Mouse (Mus musculus): ENCODE measurements around the gene Spata31d1b.
"Not testable (repeated sequence)": the region's sequence is repeated elsewhere in the genome, so short reads cannot be mapped to it uniquely, and the experiment has no call there.

Spata31d1b gene

DNA sequence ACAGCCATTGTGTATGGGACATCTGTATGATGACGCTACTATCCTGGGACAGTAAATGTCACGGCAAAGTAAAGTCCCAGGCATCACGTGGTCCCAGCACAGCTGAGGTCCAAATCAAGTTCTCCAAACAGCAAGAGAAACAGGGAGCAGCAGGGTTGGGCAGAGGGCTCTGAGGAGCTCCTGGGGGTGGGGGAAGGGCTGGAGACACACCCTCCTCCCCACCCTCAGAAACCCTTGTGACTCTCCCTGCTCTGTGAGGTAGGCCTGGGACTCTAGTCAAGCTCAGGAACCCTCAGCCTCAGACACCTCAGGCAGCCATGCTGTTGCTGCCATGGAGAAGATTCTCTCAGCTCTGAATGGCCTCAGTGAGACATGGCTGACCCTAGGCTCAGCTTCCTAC, at the start of gene Spata31d1b:
Gene Spata31d1b, plus strand, starts transcription at position 301 of the 400 bp plus-strand sequence.
- DNase-seq: not testable (repeated sequence)

DNA sequence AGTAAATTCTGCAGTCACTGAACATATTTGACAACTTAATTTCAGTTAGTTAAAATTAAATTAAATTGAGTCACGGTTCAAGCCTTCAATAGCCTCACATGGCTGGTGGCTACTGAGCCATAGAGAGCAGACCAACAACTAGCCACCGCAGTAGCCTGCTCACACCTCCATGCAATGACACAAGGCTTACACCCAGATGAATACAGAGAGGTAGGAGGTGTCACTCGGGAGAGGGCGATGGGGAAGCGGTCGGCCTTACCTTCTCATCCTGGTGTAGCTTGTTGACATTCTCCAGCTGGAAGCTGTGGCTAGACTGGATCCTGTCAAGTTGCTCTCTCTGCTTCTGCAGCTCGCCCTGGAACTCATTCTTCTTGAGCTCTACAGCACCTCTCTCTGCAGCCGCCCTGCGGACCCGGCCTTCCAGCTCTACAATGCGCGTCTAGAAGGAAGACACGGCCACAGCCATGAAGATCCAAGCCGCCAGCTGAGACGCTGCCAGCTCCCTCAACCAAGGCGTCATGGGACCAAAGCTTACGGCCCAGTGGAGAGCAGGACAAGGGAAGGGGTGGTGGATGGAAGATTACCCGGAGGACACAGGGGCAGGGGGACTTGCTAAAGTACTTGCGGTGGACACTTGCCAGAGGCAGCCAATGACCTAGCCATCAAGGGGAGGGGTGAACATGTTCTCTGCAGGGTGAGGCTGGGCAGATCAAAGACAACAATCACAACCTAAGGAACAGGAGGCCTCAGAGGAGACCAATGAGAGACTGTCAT, 48.0 kb upstream of the Spata31d1b start:
- no peak for DNase-seq

DNA sequence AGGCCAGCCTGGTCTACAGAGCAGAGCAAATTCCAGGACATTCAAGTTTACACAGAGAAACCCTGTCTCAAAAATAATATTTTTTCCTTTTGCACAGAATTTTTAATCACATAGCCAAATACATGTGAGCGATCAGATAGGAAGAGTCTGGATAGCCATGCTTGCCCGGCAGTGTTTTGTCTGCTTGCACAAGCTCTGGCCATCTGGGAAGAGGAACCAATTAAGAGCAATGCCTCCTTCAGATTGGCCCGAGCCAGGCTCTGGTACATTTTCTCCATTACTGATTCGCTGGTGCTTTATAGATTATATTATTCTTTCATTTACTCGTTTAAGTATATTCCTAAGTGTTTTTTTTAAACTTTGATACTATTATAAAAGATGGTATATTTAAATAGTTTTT, 44.3 kb upstream of the Spata31d1b start:
- DNase-seq: no peak

DNA sequence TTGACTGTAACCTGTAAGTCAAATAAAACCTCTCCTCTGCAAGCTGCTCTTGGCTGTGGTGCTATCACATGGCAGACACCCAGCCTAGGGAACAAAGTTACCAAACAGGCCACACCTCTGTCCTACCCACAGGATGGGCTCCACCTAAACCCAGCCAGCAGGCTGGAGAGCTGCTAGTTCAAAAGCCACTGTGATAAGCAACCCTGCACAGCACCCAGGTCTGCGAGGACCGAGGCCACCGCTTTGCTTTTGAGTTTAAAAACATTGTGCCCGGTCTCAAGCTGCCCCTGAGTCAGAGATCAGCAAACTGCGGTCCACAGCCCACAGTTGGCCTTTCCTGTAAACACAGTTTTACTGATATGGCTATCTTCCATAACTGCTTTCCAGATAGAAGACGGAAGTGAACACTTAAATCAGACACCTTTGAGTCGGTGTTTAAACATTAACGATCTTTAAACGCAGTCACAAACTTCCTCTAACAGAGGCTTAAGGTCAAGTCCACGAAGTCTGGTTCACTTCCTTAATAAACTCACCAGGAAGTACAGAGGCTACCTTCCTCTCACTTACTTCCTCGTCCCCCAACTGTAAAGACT, 43.5 kb upstream of the Spata31d1b start:
- DNase-seq: peak; percentile 63 to 71

DNA sequence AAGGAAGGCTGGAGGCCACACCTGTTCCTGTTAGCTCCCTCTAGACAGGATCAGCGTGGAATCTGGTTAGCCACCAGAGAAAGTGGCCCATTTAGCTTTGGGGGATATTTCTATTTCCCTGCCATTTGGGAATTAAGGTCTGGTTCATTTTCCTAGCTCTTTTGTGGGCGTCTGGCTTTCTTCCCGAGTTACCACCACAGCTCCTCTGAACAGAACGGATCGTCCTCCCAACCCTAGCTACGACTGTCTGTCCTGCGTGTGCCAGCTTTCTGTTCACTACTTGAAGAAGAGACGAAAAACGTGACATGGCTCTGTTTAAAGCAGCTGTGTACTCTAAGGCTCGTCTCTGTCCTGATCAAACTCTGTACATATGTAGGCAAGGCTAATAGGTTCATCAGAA, 42.1 kb upstream of the Spata31d1b start:
- no peak for DNase-seq

DNA sequence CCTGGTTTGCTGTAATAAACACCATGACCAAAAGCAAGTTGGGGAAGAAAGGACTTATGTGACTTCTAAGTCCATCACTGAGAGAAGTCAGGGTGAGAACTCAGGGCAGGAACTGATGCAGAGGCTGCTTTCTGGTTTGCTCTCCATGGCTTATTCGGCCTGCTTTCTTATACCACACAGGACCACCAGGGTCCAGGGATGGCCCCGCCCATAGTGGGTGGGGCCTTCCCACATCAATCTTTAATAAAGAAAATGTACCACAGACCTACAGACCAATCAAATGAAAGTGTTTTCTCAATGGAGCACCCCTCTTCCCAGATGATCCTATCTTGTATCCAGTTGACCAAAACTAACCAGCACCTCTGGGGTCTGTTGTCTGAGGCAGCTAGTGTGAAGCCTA, 40.6 kb upstream of the Spata31d1b start:
- no peak for DNase-seq

DNA sequence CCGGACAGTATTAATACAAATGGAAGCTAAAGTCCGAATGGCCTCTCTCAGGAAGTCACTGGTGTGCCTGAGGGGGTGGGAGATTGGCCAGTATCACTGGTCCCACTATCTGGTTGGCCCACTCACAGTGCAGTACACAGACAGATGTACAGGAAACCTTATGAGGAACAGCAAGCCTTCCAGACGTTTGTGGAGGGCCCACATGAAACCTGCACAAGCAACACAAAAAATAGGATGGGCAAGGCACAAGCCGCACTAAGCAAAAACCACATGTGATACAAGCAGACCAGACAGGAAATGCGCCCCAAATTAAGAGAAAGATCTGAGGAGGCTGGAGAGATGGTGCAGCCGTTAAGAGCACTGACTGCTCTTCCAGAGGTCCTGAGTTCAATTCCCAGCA, 39.8 kb upstream of the Spata31d1b start:
- no peak for DNase-seq

DNA sequence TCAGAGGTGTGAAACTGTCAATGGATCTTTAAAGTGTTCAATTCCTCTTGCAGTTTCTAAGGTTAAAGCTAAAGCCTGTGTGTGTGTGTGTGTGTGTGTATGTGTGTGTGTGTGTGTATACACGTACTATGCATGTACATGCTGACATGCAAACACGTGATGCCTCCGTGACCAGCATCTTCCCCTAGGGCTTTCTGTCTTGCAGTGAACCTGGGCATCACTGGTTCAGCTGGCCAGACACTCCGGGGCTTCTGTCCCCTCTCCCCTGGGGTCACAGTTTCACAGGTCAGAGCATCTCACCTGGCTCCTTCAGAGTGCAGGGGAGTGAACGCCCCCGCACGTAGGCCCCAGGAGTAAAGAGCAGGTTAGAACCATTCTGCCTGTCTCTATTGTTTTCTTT, 38.5 kb upstream of the Spata31d1b start:
- DNase-seq: no peak

DNA sequence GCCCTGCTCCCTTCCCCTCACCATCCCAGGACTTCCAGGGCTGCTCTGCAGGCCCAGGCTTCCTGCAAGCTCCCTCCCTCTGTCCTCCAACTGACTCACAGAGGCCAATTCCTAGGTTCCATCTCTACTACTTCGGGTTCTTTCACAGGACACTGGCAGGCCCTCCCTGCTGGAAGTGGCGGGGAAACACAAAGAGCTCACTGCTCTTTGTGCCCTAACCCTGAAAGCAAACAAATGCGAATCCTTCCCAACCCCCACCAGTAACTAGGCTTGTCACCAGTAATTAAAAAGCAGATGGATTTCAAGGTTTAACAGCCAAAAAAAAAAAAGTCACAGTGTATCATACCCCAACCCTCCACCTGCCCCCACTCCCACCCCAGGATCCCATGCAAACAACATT, 37.9 kb upstream of the Spata31d1b start:
- DNase-seq: no peak

DNA sequence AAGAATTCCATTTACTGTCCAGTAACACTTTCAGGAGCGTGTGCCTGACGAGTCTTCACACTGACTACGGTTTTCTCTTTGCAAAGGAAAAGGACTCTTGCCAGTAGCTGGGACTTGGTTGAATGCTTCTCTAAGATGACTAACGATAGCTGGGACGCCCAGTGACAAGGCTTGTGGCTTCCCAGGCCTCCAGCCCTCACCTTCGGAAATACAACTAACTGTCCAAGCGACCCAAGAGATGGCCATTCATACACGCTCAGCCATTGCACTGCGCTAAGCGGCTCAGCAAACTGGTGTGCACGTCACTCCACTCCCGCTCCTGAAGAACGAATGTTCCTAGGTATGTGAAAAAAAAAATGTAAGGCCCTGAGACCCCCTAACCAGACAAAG, 37.3 kb upstream of the Spata31d1b start:
- no peak for DNase-seq

DNA sequence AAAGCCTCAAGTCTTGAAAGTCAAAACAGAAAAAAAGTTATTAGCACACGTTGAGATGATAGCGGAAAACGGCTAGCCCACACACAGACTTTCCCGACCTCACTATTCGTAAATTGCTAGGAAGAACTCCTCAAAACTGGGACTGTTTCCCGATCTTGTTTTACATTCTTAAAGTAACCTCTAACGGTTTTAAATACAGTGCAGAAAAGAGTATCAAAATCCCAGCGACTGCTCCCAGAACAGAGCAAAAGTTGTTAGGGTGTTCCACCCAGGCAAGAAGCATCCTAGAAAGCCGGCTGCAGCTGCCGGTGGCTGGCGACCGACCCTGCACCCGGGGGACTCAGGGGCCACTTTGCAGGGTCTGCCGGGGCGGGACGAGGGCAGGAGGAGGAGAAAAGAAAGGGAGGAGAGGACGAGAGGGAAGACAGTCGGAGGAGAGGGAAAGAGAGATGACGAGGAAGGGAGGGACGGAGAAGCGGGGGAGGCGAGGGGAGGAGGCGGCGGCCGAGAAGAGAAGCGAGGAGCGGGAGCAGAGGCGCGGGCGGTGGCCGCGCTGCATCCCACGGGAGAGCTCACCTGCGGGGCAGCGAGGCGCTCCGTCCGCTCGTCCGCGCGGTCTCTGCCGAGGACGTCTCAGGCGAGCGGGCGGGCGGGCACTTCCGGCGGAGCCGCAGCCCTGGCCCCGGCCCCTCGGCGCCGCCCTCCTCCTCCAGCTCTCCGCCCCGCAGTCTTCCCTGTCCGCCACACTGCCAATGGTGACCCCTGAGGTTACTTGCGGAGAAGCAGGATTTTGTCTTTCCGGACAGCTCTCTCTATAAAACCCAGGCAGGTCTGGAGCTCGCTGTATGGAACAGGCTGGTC, 36.7 kb upstream of the Spata31d1b start, which contains the start of gene Golm1:
Gene Golm1, minus strand, starts transcription at position 661 of the 861 bp plus-strand sequence.
- DNase-seq: peak; percentile 81 to 87

DNA sequence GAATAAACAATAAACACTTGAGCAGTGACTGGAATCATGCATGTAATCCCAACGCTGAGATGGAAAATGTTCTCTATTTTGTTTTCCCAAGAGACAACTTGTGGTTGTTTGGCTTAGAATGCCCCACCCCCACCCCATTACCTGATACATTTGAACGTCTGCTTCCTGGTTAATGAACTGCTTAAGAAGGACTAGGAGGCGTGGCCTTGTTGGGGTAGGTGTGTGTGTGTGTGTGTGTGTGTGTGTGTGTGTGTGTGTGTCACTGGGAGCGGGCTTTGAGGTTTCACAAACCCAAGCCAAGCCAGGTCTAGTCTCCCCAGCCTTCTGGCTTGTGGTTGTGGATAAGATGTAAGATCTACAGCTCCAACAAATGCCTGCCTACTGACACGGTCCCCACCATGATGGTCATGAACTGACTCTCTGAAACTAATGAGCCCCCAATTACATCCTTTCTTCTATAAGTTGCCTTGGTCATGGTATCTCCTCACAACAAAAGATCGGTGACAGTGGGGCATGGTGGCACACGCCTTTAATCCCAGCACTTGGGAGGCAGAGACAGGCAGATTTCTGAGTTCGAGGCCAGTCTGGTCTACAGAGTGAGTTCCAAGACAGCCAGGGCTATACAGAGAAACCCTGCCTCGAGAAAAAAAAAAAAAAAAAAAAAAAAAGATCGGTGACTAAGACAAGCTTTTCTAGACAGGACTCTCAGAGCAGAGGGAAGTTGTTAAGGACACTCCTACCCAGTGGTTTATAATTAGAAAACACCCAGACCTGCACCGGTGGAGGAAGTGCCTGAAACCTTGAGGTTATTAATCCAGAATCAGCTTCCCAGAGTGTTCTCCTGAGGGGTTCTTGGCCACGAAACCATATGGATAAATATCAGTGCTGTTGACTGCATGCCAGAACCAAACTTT, 35.5 kb upstream of the Spata31d1b start:
- no peak for DNase-seq

DNA sequence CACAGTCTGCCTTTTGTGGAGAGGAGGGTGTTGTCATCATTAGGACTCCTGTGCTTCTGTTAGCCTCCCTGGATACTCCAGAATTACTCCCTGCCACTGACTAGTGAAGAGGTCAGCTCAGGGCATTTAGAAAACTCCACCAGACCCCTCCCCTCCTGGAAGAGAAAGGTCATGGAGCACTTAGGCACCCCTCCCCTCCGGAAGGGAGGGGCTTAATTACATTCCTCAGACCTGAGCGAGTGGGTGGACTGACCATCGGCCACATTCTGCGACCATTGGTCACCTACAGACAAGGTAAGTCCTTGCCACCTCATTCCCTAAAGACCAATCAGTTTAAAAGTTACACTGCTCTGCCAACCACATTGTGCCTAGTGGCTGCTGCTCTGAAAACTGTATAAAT, 32.8 kb upstream of the Spata31d1b start:
- no peak for DNase-seq

DNA sequence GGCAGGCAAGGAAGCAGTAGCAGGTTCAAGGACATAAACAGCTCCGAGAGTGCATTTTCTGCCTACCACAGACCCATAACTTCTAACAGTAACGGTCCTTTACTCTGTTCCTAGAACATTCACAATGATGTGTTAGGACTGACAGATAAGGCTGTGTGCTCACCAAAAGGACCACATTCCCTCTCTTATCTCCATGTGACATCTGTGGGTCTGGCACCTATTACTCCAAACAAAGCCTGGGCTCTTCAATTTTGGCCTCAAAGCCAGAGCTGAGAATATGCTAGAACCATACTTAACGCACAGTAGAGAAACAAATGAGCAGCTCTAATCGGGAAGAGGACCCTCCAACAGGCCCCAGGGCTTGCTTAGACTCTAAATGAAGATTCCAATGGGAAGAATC, 32.2 kb upstream of the Spata31d1b start:
- DNase-seq: no peak

DNA sequence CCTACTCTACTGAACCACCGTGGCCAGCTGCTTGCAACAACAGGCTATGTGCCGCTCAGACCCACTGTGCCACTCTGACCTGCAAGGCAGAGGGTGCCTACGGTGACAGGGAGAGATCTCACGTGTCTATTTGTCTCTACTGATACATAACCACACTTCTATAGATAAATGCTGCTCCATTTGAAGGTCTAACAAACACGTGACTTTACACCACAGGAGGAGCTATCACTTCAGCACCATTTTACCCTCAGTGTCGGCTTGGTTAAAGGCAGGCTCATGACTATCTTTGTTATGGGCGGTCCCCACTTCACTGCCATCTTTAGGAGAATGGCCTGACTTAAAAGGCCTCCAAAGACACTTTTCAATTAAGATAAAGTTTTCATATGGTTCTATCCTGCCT, 29.5 kb upstream of the Spata31d1b start:
- no peak for DNase-seq

DNA sequence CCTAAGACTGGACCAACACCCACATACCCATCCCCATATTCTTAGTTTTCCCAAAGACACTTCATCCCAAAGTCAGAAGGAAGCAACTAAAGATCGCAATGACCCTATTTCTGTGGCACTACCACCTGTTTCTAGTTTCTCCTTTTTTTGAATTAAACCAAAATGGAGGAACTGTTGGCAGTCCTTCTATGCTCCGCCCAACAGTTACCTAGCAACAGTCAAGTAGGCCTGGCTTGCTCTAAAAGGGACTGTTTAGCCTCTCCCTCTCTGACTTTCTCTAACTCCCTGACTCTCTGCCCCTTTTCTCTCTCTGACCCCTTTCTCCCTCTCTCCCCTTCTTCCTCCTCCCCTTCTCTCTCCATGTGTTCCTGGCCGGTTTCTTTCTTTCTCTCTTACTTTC, 26.8 kb upstream of the Spata31d1b start:
- DNase-seq: no peak

DNA sequence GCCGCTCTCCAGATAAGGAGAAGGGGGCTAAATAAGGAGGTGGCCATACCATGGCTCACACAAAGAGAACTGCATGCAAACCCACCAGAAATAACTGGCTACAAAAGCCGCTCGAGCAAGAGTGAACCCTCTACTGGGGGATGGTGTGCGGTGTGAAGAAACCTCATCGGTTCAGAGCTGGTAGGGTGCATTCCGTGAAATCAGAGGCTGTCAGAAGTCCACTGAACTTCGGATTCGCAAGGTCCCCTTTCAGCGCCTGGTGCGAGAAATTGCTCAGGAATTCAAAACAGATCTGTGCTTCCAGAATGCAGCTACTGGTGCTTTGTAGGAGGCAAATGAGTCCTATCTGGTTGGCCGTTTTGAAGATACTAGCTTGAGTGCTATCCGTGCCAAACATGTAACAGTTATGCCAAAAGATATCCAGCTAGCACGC, 23.7 kb upstream of the Spata31d1b start:
- DNase-seq: peak; percentile 26 to 40

DNA sequence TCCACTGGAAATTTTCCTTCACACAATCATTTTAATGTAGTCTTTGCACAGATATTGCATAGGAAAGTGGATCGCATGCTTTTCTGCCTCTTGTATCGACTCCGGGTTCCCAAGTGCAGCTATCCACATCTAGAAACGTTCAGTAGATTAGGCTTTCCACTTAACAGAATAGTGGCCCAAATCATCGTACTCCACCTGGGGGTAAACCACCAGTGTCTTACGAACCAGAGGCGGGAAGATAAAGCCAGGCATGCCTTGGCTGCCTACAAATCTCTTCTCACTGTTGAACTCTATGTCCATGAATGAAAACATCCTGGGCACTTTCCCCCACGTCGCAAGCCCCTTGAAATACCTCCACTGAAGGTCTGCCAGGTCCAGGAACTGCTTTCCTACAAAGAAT, 22.8 kb upstream of the Spata31d1b start:
- no peak for DNase-seq

DNA sequence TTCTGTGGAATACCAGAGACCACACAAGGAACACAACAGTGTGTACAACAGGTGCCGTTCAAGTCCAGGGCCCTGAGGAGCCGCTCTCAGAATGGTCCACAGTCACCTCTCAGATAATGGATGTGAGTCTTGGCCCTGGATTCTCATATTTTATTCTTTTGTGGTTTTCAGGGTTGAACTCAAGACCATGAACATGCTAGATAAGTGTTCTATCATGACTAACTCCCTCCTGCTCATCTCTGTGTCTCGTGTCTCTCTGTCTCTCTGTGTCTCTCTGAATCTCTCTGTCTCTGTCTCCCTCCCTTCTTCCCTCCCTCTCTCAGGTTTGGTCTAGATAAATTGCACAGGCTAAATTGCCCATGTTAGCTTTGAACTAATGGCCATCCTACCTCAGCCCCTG, 22.2 kb upstream of the Spata31d1b start:
- DNase-seq: no peak

DNA sequence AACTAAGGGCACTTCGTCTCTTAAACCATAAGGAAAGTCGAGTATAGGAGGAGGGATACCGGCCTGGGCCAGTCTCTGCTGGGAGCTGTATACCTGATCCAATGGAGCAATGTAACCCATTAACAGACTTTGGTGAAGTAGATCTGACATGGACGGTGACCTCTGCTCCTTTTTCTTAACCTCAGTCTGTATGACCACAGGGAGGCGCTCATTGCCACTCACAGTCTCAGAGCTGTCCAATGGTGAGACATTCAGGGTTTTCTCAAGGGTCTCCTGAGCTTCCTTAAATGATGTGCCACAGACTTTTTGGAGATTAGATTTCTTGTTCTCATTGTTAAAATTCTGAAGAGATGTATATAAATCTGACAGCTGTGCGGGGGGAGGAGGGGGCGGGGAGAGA, 21.5 kb upstream of the Spata31d1b start:
- no peak for DNase-seq

DNA sequence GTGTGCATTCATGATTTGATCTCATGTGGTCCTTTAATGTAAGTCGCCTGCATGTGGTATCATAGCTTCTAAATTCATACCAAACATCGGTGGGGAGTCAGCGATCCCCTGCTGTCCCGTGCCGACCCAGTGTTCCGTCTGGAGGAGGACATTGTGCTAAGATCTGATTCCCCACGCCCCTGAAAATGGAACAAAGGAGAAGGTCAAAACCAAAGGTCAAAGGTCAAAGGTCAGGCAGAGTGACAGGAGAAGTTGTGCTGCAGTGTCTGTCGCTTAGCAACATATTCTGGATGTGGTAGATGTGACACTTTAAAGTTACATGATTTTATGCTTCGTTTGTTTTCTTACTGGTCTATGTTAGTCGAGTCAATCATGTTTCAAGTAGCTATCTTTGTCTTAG, 20.6 kb upstream of the Spata31d1b start:
- DNase-seq: no peak

DNA sequence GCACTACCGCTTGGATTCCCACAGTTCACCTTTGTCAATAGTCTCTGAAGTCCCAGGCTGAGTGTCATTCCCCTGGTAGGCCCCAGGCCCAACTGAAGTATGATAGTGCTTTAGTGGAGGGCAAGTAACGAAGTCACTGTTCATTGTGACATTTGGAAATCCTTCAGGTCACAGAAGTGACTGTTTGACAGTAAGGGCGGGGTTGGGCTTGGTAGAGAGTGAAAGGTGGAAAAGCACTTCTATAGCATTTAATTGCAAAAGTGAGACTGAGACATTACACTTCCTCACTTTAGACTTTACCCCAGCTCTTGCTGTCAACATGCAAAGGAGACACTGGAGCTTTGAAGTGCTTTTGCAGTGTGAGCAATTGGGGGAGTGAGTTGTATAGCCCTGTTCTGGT, 18.1 kb upstream of the Spata31d1b start, which contains the start of gene 4921517D22Rik:
Gene 4921517D22Rik, minus strand, starts transcription at position 101 of the 400 bp plus-strand sequence.
- DNase-seq: no peak
